Mouse (Mus musculus) testis, postnatal 10 days (tissue): ENCODE data around the gene Trp53i11.

ENCODE experiments used
- DNase-seq: peaks from one replicate; pipeline ENCODE4 v3.0.0; 2021; ENCODE audit warnings: low spot score

Trp53i11 gene

DNA sequence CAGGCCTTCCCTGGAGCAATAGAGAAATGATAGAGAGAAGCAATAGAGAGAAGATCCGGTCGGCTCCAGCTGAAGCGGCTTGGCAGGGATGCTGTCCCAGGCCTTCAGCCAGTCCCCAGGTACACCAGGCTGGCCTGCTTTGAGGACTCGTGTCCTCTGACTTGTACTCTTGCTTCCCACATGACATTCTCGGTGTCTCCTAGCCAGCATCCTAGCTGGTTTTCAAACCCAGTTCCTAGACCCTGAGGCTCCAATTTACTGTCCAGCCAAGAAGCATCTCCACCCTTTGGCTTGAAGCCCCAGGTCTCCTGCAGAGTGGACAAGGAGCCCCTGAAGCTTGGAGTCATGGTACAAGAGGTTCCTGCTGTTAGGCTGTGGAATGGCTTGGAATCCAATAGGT, 54.8 kb downstream of the Trp53i11 start:
- DNase-seq = peak; percentile 63

- no peak for DNase-seq
Measured at GRCm38 (mm10) chr2:93243439-93244089, 56.2 kb downstream of the Trp53i11 start.

DNA sequence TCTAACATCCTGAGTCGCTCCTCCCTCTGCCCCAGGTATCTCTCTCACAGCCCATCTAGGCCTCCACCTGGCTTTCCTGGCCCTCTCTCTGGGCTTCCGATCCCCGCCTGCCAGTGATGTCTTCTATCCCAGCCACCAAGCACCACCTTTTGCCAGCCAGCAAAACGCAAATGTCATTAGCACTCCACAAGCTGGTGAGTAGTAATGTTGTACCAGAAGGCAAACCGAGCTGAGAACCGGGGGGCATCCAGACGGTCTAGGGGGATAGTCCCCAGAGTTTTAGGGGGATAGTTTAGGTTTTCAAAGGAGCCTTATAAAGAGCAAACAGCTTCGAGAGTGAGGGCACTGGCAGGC, 56.7 kb downstream of the Trp53i11 start:
- DNase-seq = no peak

DNA sequence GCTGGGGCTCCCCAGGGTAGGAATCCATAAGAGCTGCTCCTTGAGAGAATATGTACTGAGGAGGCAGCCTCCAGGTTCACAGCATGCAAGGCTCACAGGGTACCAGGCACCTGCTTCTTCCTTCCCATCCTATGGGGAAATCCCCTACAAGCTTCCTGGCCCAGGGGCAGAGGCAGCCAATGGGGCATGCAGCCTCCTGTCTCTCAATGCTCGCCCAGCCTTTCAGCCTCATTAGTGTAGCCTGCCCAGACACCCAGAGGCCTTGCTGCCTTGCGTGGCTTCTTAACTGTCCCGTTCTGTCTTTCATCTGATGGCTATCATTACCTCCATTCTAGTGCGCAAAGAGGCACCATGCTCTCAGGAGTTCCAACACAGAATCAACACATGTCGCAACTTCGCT, 61.7 kb downstream of the Trp53i11 start:
- no peak for DNase-seq

DNA sequence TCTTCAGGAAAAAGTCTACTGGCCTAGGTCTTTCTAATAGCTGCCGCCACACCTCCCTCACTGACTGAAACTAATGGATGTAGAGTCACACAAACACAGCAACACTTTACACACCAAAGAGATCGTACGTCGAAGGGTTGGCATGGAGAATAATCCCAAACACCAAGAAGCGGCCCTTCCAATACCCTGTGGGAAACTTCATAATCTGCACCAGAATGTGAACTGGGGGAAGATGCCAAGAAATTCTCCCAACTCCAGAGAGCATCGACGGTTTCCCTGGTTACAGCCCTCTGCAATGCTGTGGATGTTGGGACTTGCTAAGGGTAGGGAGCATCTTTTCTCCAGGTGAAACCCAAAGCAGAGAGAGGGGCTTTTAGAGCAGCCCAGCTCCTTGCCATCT, 63.3 kb downstream of the Trp53i11 start:
- DNase-seq = no peak
